Mouse (Mus musculus) right cerebral cortex, adult 2 months (tissue): Measurements from ENCODE around the gene Myrip.
"Not testable (repeated sequence)": the region's sequence is repeated elsewhere in the genome, so short reads cannot be mapped to it uniquely, and the experiment has no call there.

ENCODE experiments used
- DNase-seq, 2 experiments: peaks; one replicate each; pipeline ENCODE4 v3.0.0; 2021 to 2022; ENCODE audit warnings: low spot score in 2 of 2

Gene Myrip

GRCm38 (mm10) chr9:120395188-120395587 is 93.9 kb downstream of the Myrip start:
- DNase-seq = peak in 1 of 2 experiments; percentile 53

- peak in 1 of 2 experiments; percentile 59 for DNase-seq
These were observed 95.4 kb downstream of the Myrip start for GRCm38 (mm10) chr9:120396579-120397185.

GRCm38 (mm10) chr9:120398289-120398688 is 97.0 kb downstream of the Myrip start:
- no peak for DNase-seq

- DNase-seq = not testable (repeated sequence)
These were observed 98.2 kb downstream of the Myrip start for GRCm38 (mm10) chr9:120399537-120399936.

- no peak for DNase-seq
These were observed 101.1 kb downstream of the Myrip start for GRCm38 (mm10) chr9:120402368-120402767.

- DNase-seq = peak; percentile 77 to 78
These were observed 102.3 kb downstream of the Myrip start for GRCm38 (mm10) chr9:120403661-120404060.

- DNase-seq = peak; percentile 57 to 78
These were observed 108.4 kb downstream of the Myrip start for GRCm38 (mm10) chr9:120409663-120410181.

GRCm38 (mm10) chr9:120410421-120410820 is 109.1 kb downstream of the Myrip start:
- DNase-seq = peak; percentile 70 to 77

GRCm38 (mm10) chr9:120415504-120415903 is 114.2 kb downstream of the Myrip start:
- peak; percentile 79 to 82 for DNase-seq

- DNase-seq = no peak
These were observed 114.8 kb downstream of the Myrip start for GRCm38 (mm10) chr9:120416151-120416550.

- DNase-seq = no peak
These were observed 115.4 kb downstream of the Myrip start for GRCm38 (mm10) chr9:120416729-120417128.

GRCm38 (mm10) chr9:120418582-120418981 is 117.3 kb downstream of the Myrip start:
- no peak for DNase-seq

GRCm38 (mm10) chr9:120424567-120424966 is 123.3 kb downstream of the Myrip start:
- no peak for DNase-seq

- DNase-seq = peak; percentile 77 to 85
These were observed 124.5 kb downstream of the Myrip start for GRCm38 (mm10) chr9:120425768-120426167.

- no peak for DNase-seq
These were observed 126.9 kb downstream of the Myrip start for GRCm38 (mm10) chr9:120428181-120428580.

- peak; percentile 64 to 69 for DNase-seq
These were observed 132.4 kb downstream of the Myrip start for GRCm38 (mm10) chr9:120433747-120434146.

- no peak for DNase-seq
These were observed 134.5 kb downstream of the Myrip start for GRCm38 (mm10) chr9:120435841-120436240.

- no peak for DNase-seq
These were observed 135.5 kb downstream of the Myrip start for GRCm38 (mm10) chr9:120436854-120437253.

- no peak for DNase-seq
These were observed 136.1 kb downstream of the Myrip start for GRCm38 (mm10) chr9:120437266-120437876.

- no peak for DNase-seq
These were observed 137.0 kb downstream of the Myrip start for GRCm38 (mm10) chr9:120438350-120438749.

- no peak for DNase-seq
These were observed 137.5 kb downstream of the Myrip start for GRCm38 (mm10) chr9:120438781-120439180.

- no peak for DNase-seq
These were observed 143.3 kb downstream of the Myrip start for GRCm38 (mm10) chr9:120444642-120445041.

- no peak for DNase-seq
These were observed 148.5 kb downstream of the Myrip start for GRCm38 (mm10) chr9:120449696-120450329.
